Mouse (Mus musculus): ENCODE measurements around the gene Sfta2.

DNA sequence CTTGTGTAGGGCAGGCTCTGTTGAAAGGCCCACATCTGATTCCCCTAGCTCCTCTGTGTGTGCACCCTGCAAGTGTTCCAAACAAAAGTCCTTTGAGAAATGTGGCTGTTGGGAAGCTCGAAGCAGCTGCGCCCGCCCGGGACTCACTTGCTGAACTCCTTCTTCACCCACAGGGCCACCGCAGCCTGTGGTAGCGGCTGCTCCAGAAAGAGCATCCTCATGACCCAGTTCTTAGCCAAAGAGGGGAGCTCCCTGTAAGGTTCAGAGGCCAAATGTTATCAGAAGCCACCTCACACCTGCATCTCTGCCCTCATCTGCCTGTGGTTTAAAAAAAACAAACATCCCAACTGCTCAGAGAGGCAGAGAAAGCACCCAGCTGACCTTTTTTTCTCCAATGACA lies 70.5 kb downstream of the Sfta2 start:
- TF ChIP-seq CTCF (IDR thresholded peaks at IDR 0.05; ENCODE audit: low read depth, low read length), result no peak
- no peak for TF ChIP-seq POLR2A (IDR thresholded peaks at IDR 0.05; ENCODE audit: extremely low read depth, insufficient read depth, low read length)

Data from liver, adult 2 months (tissue).